Mouse (Mus musculus): ENCODE data around the gene Ehmt2. TPM values are rescaled to one million over a fixed set of nuclear protein-coding genes. Genes with fewer than 3 reads are reported as not detected.
A peak's percentile ranks its signal among the peaks of the same experiment; 100 is the strongest.
"Not testable (repeated sequence)": the region's sequence is repeated elsewhere in the genome, so short reads cannot be mapped to it uniquely, and the experiment has no call there.

Gene Ehmt2
- polyA plus RNA-seq, 1 experiment from 2014 or later, result 69.9 TPM

- Histone ChIP-seq H3K4me1 (peaks cover 15% of the 10 kb centered on the region), H3K9me3 (no peaks in the 10 kb centered on the region), H3K36me3 (peaks cover 18% of the 10 kb centered on the region), H3K4me3 (no peak overlapping the region), H3K27ac (peak overlapping the region; percentile 34; the same call in 1 of the 2 replicates), H3K4me2 (no peak overlapping the region), H3K27me3 (no peaks in the 10 kb centered on the region), H3K9ac (no peak overlapping the region)
- no peak for ATAC-seq (ENCODE audit: borderline replicate concordance, extremely low read depth, low FRiP score, low TSS enrichment)
- 27% methylated on average over 4 of the region's 4 CpGs for WGBS
Measured at GRCm38 (mm10) chr17:34949553-34949969, 51.3 kb downstream of the Ehmt2 start.

- Histone ChIP-seq H3K9me3 (no peaks in the 10 kb centered on the region), H3K27me3 (peaks cover 3% of the 10 kb centered on the region; the same call in 1 of the 2 replicates), H3K36me3 (peaks cover 18% of the 10 kb centered on the region), H3K4me1 (peaks cover 13% of the 10 kb centered on the region), H3K9ac (peak overlapping the region; percentile 98), H3K4me2 (peak overlapping the region; percentile 79), H3K4me3 (peak overlapping the region; percentile 86), H3K27ac (peak overlapping the region; percentile 90)
- 26% methylated on average over 10 of the region's 10 CpGs for WGBS
- no peak for ATAC-seq (ENCODE audit: borderline replicate concordance, extremely low read depth, low FRiP score, low TSS enrichment)
Measured at GRCm38 (mm10) chr17:34950514-34951455, 52.5 kb downstream of the Ehmt2 start.

GRCm38 (mm10) chr17:34951636-34952377, 53.5 kb downstream of the Ehmt2 start:
- H3K9ac ChIP-seq, result peak overlapping the region; percentile 98
- H3K9me3 ChIP-seq, result no peaks in the 10 kb centered on the region
- under 1% methylated on average over 29 of the region's 29 CpGs for WGBS
- peaks cover 7% of the 10 kb centered on the region for H3K27me3 ChIP-seq
- H3K4me1 ChIP-seq, result peaks cover 13% of the 10 kb centered on the region
- H3K36me3 ChIP-seq, result peaks cover 18% of the 10 kb centered on the region
- H3K4me3 ChIP-seq, result peak overlapping the region; percentile 86
- no peak; the same call in 1 of the 2 replicates for ATAC-seq (ENCODE audit: borderline replicate concordance, extremely low read depth, low FRiP score, low TSS enrichment)
- peak overlapping the region; percentile 90 for H3K27ac ChIP-seq
- peak overlapping the region; percentile 79 for H3K4me2 ChIP-seq

GRCm38 (mm10) chr17:34952378-34953040, 54.2 kb downstream of the Ehmt2 start:
- peak; percentile 86 for ATAC-seq (ENCODE audit: borderline replicate concordance, extremely low read depth, low FRiP score, low TSS enrichment)
- H3K9ac ChIP-seq, result peak overlapping the region; percentile 98
- H3K4me1 ChIP-seq, result peaks cover 13% of the 10 kb centered on the region
- peaks cover 18% of the 10 kb centered on the region for H3K36me3 ChIP-seq
- peak overlapping the region; percentile 86 for H3K4me3 ChIP-seq
- WGBS, result under 1% methylated on average over 23 of the region's 23 CpGs
- H3K27me3 ChIP-seq, result peaks cover 10% of the 10 kb centered on the region
- no peaks in the 10 kb centered on the region for H3K9me3 ChIP-seq
- H3K27ac ChIP-seq, result peak overlapping the region; percentile 90
- H3K4me2 ChIP-seq, result peak overlapping the region; percentile 79

- Histone ChIP-seq H3K36me3 (peaks cover 18% of the 10 kb centered on the region), H3K4me2 (peak overlapping the region; percentile 79), H3K9me3 (no peaks in the 10 kb centered on the region), H3K4me3 (no peak overlapping the region; the same call in 1 of the 2 replicates), H3K27me3 (peaks cover 10% of the 10 kb centered on the region), H3K9ac (no peak overlapping the region), H3K4me1 (peaks cover 13% of the 10 kb centered on the region), H3K27ac (no peak overlapping the region)
- WGBS, result 82% methylated on average over 3 of the region's 3 CpGs
- ATAC-seq (ENCODE audit: borderline replicate concordance, extremely low read depth, low FRiP score, low TSS enrichment), result no peak; the same call in 1 of the 2 replicates
Measured at GRCm38 (mm10) chr17:34953258-34953657, 55.0 kb downstream of the Ehmt2 start.

- H3K27me3 ChIP-seq, result peaks cover 10% of the 10 kb centered on the region
- no peak overlapping the region for H3K9ac ChIP-seq
- no peak overlapping the region for H3K4me2 ChIP-seq
- ATAC-seq (ENCODE audit: borderline replicate concordance, extremely low read depth, low FRiP score, low TSS enrichment), result no peak
- H3K9me3 ChIP-seq, result no peaks in the 10 kb centered on the region
- H3K27ac ChIP-seq, result no peak overlapping the region
- WGBS, result 89% methylated on average over 4 of the region's 4 CpGs
- no peak overlapping the region for H3K4me3 ChIP-seq
- H3K4me1 ChIP-seq, result peaks cover 13% of the 10 kb centered on the region
- peaks cover 18% of the 10 kb centered on the region for H3K36me3 ChIP-seq
Measured at GRCm38 (mm10) chr17:34953904-34954303, 55.6 kb downstream of the Ehmt2 start.

GRCm38 (mm10) chr17:34954831-34955230, 56.6 kb downstream of the Ehmt2 start:
- Histone ChIP-seq H3K9ac (no peak overlapping the region), H3K4me3 (no peak overlapping the region), H3K4me2 (no peak overlapping the region), H3K9me3 (no peaks in the 10 kb centered on the region), H3K36me3 (peaks cover 13% of the 10 kb centered on the region), H3K27ac (no peak overlapping the region), H3K4me1 (peaks cover 11% of the 10 kb centered on the region), H3K27me3 (peaks cover 10% of the 10 kb centered on the region)
- whole genome bisulfite sequencing, result 86% methylated on average over 4 of the region's 4 CpGs
- ATAC-seq (ENCODE audit: borderline replicate concordance, extremely low read depth, low FRiP score, low TSS enrichment), result no peak

- Histone ChIP-seq H3K36me3 (peaks cover 3% of the 10 kb centered on the region), H3K27me3 (peaks cover 10% of the 10 kb centered on the region), H3K9me3 (no peaks in the 10 kb centered on the region), H3K4me3 (no peak overlapping the region), H3K4me1 (peaks cover 13% of the 10 kb centered on the region), H3K4me2 (no peak overlapping the region), H3K27ac (no peak overlapping the region), H3K9ac (no peak overlapping the region)
- WGBS, result 68% methylated on average over 3 of the region's 3 CpGs
- ATAC-seq (ENCODE audit: borderline replicate concordance, extremely low read depth, low FRiP score, low TSS enrichment), result no peak
Measured at GRCm38 (mm10) chr17:34955884-34956283, 57.6 kb downstream of the Ehmt2 start.

GRCm38 (mm10) chr17:34956340-34956739, 58.1 kb downstream of the Ehmt2 start:
- H3K4me2 ChIP-seq, result no peak overlapping the region
- H3K4me3 ChIP-seq, result no peak overlapping the region
- H3K9ac ChIP-seq, result no peak overlapping the region
- H3K9me3 ChIP-seq, result no peaks in the 10 kb centered on the region
- ATAC-seq (ENCODE audit: borderline replicate concordance, extremely low read depth, low FRiP score, low TSS enrichment), result no peak
- no peaks in the 10 kb centered on the region for H3K36me3 ChIP-seq
- peaks cover 10% of the 10 kb centered on the region for H3K27me3 ChIP-seq
- no peak overlapping the region for H3K27ac ChIP-seq
- peaks cover 11% of the 10 kb centered on the region for H3K4me1 ChIP-seq
- WGBS, result 27% methylated on average over 1 of the region's 1 CpGs

DNA sequence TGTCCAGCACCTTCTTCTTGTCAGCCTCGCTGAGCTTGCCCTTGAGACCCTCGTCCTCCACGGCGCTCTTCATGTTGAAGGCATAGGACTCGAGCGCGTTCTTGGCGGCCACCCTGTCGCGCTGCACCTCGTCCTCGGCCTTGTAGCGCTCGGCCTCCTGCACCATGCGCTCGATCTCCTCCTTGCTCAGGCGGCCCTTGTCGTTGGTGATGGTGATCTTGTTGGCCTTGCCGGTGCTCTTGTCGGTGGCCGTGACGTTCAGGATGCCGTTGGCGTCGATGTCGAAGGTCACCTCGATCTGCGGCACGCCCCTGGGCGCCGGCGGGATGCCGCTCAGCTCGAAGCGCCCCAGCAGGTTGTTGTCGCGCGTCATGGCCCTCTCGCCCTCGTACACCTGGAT, 59.0 kb downstream of the Ehmt2 start:
- H3K4me1 ChIP-seq, result peaks cover 11% of the 10 kb centered on the region
- H3K36me3 ChIP-seq; H3K9me3 ChIP-seq; H3K27me3 ChIP-seq; H3K4me3 ChIP-seq; H3K9ac ChIP-seq; ATAC-seq (ENCODE audit: borderline replicate concordance, extremely low read depth, low FRiP score, low TSS enrichment); H3K27ac ChIP-seq: not testable (repeated sequence)
- peak overlapping the region; percentile 13; the same call in 1 of the 2 replicates for H3K4me2 ChIP-seq
- 10% methylated on average over 33 of the region's 40 CpGs for WGBS

GRCm38 (mm10) chr17:34957966-34958365, 59.7 kb downstream of the Ehmt2 start:
- not testable (repeated sequence) for H3K27me3 ChIP-seq; H3K4me2 ChIP-seq; H3K27ac ChIP-seq; H3K36me3 ChIP-seq; H3K9ac ChIP-seq; ATAC-seq (ENCODE audit: borderline replicate concordance, extremely low read depth, low FRiP score, low TSS enrichment); H3K9me3 ChIP-seq; H3K4me3 ChIP-seq
- WGBS, result 22% methylated on average over 29 of the region's 40 CpGs
- H3K4me1 ChIP-seq, result peaks cover 11% of the 10 kb centered on the region

Data from lung, embryonic 15.5 days (tissue).